Mouse (Mus musculus) hindbrain, embryonic 11.5 days (tissue): ENCODE results near the gene Jade1. TPM values are rescaled to one million over a fixed set of nuclear protein-coding genes. Genes with fewer than 3 reads are reported as not detected.

Experiments used
- ATAC-seq: fragments of 200-750 bp; cut with Nextera tagmentation; 2 replicates; pipeline ENCODE4 v1.8.0; 2017; ENCODE audit warnings: mild to moderate bottlenecking, moderate TSS enrichment, moderate library complexity; ENCODE audit not compliant: low FRiP score
- DNase-seq: peaks from one replicate; pipeline ENCODE4 v3.0.0-alpha.2; 2015; ENCODE audit warnings: low spot score
- H3K27ac ChIP-seq: fragments of 300-500 bp; sonication (generic); 2 replicates; pipeline ENCODE4 v1.5.1; 2014; ENCODE audit warnings: mild to moderate bottlenecking, low read depth, low read length
- H3K27me3 ChIP-seq: fragments of 300-500 bp; sonication (generic); 2 replicates; pipeline ENCODE4 v1.6.1; 2014; ENCODE audit warnings: mild to moderate bottlenecking, low read length, moderate library complexity, mixed read lengths; ENCODE audit not compliant: control insufficient read depth, insufficient read depth
- H3K36me3 ChIP-seq: fragments of 300-500 bp; sonication (generic); 2 replicates; pipeline ENCODE4 v1.6.1; 2014; ENCODE audit warnings: mild to moderate bottlenecking, low read length, moderate library complexity, mixed read lengths; ENCODE audit not compliant: control insufficient read depth, insufficient read depth
- H3K4me1 ChIP-seq: fragments of 300-500 bp; sonication (generic); replicated peaks from 2 replicates; pipeline ENCODE4 v1.6.1; 2014; ENCODE audit warnings: low read length, mixed read lengths; ENCODE audit not compliant: control insufficient read depth, insufficient read depth
- H3K4me2 ChIP-seq: fragments of 300-500 bp; sonication (generic); replicated peaks from 2 replicates; pipeline ENCODE4 v1.6.1; 2014; ENCODE audit warnings: mild to moderate bottlenecking, low read depth, low read length
- H3K4me3 ChIP-seq: fragments of 300-500 bp; sonication (generic); 2 replicates; pipeline ENCODE4 v1.5.1; 2014; ENCODE audit warnings: low read depth, low read length
- H3K9ac ChIP-seq: fragments of 300-500 bp; sonication (generic); 2 replicates; pipeline ENCODE4 v1.6.1; 2014; ENCODE audit warnings: low read depth, low read length
- H3K9me3 ChIP-seq: fragments of 300-500 bp; sonication (generic); 2 replicates; pipeline ENCODE4 v1.6.1; 2016; ENCODE audit warnings: low read length; ENCODE audit not compliant: control insufficient read depth
- WGBS: fragments of 180-500 bp; shearing (Covaris S2); extraction: QIAGEN DNeasy Blood & Tissue Kit; methylation state at CpG from one replicate; pipeline ENCODE4 v1.1.7; 2014; 5-methylcytosine and 5-hydroxymethylcytosine counted together
- polyA plus RNA-seq: library from polyadenylated mRNA; unstranded; fragments of >200 nt; fragmentation: Nextera tagmentation; extraction: Ambion mirVana; gene quantifications from 2 replicates; pipeline ENCODE4 v1.2.1, GENCODE M21; 2014

Gene Jade1
- polyA plus RNA-seq, 1 experiment from 2014 or later, result 12.1 TPM

GRCm38 (mm10) chr3:41521733-41522132 lies 33.8 kb upstream of the Jade1 start:
- no peaks in the 10 kb centered on the region for H3K4me1 ChIP-seq
- no peaks in the 10 kb centered on the region for H3K36me3 ChIP-seq
- 87% methylated on average over 3 of the region's 3 CpGs for WGBS
- H3K9me3 ChIP-seq, result no peaks in the 10 kb centered on the region
- H3K27me3 ChIP-seq, result no peaks in the 10 kb centered on the region
- no peak overlapping the region for H3K4me3 ChIP-seq
- H3K9ac ChIP-seq, result no peak overlapping the region
- no peak for ATAC-seq
- no peak overlapping the region for H3K27ac ChIP-seq
- no peak for DNase-seq
- H3K4me2 ChIP-seq, result no peak overlapping the region

DNA sequence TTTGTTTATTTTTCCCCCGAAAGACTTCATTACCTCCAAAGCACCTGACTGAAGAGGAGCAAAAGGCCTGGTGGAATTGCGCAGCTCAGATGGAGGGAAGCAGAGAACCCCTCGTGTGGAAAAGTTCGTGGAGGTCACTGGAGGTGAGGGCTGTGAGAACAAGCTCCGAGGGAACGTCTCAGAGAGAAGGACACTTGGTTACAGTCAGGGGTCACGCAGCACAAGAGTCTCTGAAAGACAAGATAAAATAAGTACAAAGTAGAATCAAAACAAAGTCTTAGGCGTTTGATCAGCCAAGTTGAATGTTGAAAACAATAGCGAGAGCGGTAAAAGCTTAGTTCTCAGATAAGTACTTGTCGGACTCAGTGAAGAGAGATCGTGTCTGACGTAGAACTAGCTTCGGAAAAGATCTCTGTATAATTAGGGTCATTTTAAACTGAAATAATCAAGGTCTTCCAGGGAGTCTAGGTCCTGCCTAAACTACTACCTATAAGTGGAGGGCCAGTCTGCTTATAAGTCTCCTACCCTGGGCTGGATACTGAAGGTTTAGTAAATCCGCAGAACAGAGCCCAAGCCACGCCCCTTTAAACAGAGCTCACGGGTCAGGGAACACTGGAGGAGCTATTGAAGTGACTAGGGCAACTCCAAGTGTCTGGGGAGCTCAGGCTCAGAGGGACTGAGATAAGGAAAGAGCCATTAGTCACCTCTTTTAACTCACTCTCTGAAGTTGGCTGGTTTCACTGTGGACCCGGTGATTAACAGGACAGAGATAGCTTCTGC lies 33.1 kb upstream of the Jade1 start:
- H3K27me3 ChIP-seq, result no peaks in the 10 kb centered on the region
- no peaks in the 10 kb centered on the region for H3K4me1 ChIP-seq
- no peaks in the 10 kb centered on the region for H3K9me3 ChIP-seq
- ATAC-seq, result no peak
- H3K4me3 ChIP-seq, result no peak overlapping the region
- H3K27ac ChIP-seq, result no peak overlapping the region
- no peak for DNase-seq
- H3K9ac ChIP-seq, result no peak overlapping the region
- no peaks in the 10 kb centered on the region for H3K36me3 ChIP-seq
- H3K4me2 ChIP-seq, result no peak overlapping the region
- 55% methylated on average over 18 of the region's 18 CpGs for WGBS

DNA sequence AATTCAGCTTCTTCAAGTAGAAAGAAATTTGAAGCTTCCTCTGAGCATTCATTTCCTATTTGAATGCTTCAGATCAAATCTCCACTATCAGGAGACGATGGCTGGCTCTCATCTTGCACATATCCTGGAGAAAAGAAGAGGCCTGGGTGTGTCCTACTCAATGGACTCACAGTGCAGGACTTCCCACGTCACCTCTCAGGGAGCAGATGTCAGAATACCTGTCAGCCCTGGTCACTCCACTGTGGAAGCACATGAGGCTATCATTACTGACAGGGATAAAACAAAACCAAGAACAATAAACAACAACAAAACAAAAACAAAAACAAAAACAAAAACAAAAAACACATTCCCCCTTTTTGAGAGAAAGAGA lies 32.5 kb upstream of the Jade1 start:
- H3K9me3 ChIP-seq, result no peaks in the 10 kb centered on the region
- no peaks in the 10 kb centered on the region for H3K27me3 ChIP-seq
- DNase-seq, result no peak
- no peak overlapping the region for H3K4me2 ChIP-seq
- no peak overlapping the region for H3K27ac ChIP-seq
- no peak overlapping the region for H3K9ac ChIP-seq
- H3K4me3 ChIP-seq, result no peak overlapping the region
- no peak for ATAC-seq
- H3K36me3 ChIP-seq, result no peaks in the 10 kb centered on the region
- no peaks in the 10 kb centered on the region for H3K4me1 ChIP-seq
- 64% methylated on average over 2 of the region's 2 CpGs for WGBS

- H3K4me1 ChIP-seq, result no peaks in the 10 kb centered on the region
- ATAC-seq, result no peak
- DNase-seq, result no peak
- H3K27ac ChIP-seq, result no peak overlapping the region
- no peak overlapping the region for H3K9ac ChIP-seq
- 95% methylated on average over 4 of the region's 4 CpGs for WGBS
- no peaks in the 10 kb centered on the region for H3K27me3 ChIP-seq
- H3K4me2 ChIP-seq, result no peak overlapping the region
- no peaks in the 10 kb centered on the region for H3K36me3 ChIP-seq
- no peak overlapping the region for H3K4me3 ChIP-seq
- H3K9me3 ChIP-seq, result no peaks in the 10 kb centered on the region
Observed at GRCm38 (mm10) chr3:41523460-41523859, 32.1 kb upstream of the Jade1 start.

DNA sequence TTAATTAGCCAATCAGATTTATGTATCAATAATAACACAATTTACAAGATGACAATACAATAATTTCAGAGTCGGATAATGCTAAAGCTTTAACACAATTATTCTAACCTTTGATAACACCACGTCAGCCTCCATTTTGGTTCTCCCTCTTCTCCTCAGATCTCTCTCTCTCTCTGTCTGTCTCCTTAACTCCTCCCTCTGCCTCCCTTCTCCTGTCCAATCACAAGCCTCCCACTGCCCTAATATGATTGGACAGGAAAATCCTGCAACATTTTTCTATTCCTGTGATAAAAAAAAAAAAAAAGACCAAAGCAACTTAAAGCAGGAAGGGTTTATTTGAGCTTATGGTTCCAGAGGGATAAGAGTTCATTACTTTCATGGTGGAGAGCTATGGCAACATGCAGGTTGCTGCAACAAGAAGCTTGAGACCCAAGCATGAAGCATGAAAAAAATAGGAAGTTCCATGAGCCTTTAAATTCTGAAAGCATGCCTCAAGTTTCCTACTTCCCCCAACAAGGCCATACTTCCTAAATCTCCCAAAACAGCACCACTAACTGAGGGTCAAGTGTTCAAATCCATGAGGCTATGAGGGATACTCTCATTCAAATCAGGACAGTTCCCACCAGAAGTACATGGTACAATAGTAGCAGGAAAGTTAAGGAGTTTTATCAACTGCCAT lies 27.1 kb upstream of the Jade1 start:
- WGBS, result 93% methylated on average over 2 of the region's 2 CpGs
- Histone ChIP-seq H3K9me3 (no peaks in the 10 kb centered on the region), H3K4me3 (no peak overlapping the region), H3K36me3 (no peaks in the 10 kb centered on the region), H3K9ac (no peak overlapping the region), H3K27me3 (no peaks in the 10 kb centered on the region), H3K4me1 (no peaks in the 10 kb centered on the region), H3K27ac (no peak overlapping the region), H3K4me2 (no peak overlapping the region)
- DNase-seq (no peak), ATAC-seq (no peak)

GRCm38 (mm10) chr3:41530156-41530555 lies 25.4 kb upstream of the Jade1 start:
- WGBS, result 61% methylated on average over 3 of the region's 3 CpGs
- DNase-seq, result no peak
- H3K9me3 ChIP-seq, result no peaks in the 10 kb centered on the region
- no peak for ATAC-seq
- H3K36me3 ChIP-seq, result no peaks in the 10 kb centered on the region
- no peak overlapping the region for H3K27ac ChIP-seq
- no peaks in the 10 kb centered on the region for H3K4me1 ChIP-seq
- H3K27me3 ChIP-seq, result no peaks in the 10 kb centered on the region
- H3K4me3 ChIP-seq, result no peak overlapping the region
- no peak overlapping the region for H3K4me2 ChIP-seq
- H3K9ac ChIP-seq, result no peak overlapping the region

DNA sequence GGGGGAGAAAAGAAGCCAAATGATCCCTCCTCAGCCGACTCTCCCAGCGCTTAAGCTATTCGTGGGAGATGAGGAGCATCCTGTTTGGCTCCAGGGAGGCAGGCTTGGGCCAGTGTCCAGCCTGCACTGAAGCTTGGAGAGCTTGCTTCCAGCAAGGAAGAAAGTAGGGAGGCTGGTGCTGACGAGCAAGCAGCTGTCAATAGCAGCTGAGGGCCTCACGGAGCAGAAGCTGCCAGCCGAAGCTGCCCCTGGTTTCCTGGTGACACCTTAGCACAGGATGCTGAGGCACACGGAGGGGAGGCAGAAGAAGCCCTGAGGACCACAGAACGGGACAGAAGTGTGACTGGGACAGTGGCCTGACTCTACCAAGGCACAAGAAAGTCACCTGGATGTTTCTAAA lies 24.0 kb upstream of the Jade1 start:
- ATAC-seq, result no peak
- WGBS, result 56% methylated on average over 8 of the region's 8 CpGs
- Histone ChIP-seq H3K27ac (no peak overlapping the region), H3K4me2 (no peak overlapping the region), H3K9me3 (no peaks in the 10 kb centered on the region), H3K4me3 (no peak overlapping the region), H3K36me3 (no peaks in the 10 kb centered on the region), H3K4me1 (no peaks in the 10 kb centered on the region), H3K27me3 (no peaks in the 10 kb centered on the region), H3K9ac (no peak overlapping the region)
- no peak for DNase-seq

GRCm38 (mm10) chr3:41532109-41532508 lies 23.4 kb upstream of the Jade1 start:
- Histone ChIP-seq H3K9ac (no peak overlapping the region), H3K4me2 (no peak overlapping the region), H3K4me3 (no peak overlapping the region), H3K9me3 (no peaks in the 10 kb centered on the region), H3K27me3 (no peaks in the 10 kb centered on the region), H3K4me1 (no peaks in the 10 kb centered on the region), H3K27ac (no peak overlapping the region), H3K36me3 (no peaks in the 10 kb centered on the region)
- ATAC-seq (no peak), DNase-seq (no peak)
- WGBS, result 93% methylated on average over 12 of the region's 12 CpGs

DNA sequence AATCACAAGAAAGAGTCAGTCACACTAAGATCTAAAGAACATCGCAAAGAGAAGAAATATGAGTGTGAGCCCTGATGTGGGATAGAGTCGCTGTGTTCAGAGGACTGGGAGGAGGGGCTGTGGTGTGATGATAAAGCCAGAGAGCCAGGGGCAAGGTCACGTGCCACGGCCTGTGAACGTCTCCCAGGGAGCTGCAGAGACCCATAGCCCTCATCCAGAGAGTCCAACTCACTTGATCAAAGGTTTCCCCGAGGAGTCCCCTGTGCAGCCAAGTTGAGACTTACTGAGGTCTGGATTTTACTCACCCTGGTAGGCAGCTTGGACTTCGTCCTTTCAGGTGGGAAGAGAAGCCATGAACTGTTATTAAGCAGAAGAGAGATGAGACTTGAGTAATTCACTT lies 21.9 kb upstream of the Jade1 start:
- Histone ChIP-seq H3K4me3 (no peak overlapping the region), H3K27ac (no peak overlapping the region), H3K4me2 (no peak overlapping the region), H3K4me1 (no peaks in the 10 kb centered on the region), H3K36me3 (no peaks in the 10 kb centered on the region), H3K9me3 (no peaks in the 10 kb centered on the region), H3K9ac (no peak overlapping the region), H3K27me3 (no peaks in the 10 kb centered on the region)
- ATAC-seq, result no peak
- DNase-seq, result no peak
- WGBS, result 64% methylated on average over 7 of the region's 7 CpGs
